Mouse (Mus musculus): ENCODE data around the gene Slc27a1. TPM values are rescaled to one million over a fixed set of nuclear protein-coding genes. Genes with fewer than 3 reads are reported as not detected.

The Slc27a1 gene
- total and polyA plus RNA-seq, 3 experiments, result 0.33 TPM; not detected in 2

- Histone ChIP-seq H3K36me3 (replicated peaks) (peaks cover 58% of the 10 kb centered on the region), H3K4me3 (ENCODE audit: low read depth, low read length) (peak overlapping the region; percentile 94), H3K27me3 (ENCODE audit: insufficient read depth, low read length) (no peaks in the 10 kb centered on the region), H3K4me1 (ENCODE audit: insufficient read depth, low read depth, low read length) (peaks cover 56% of the 10 kb centered on the region), H3K9me3 (replicated peaks) (no peaks in the 10 kb centered on the region)
- no peak for TF ChIP-seq GATA1 (IDR thresholded peaks at IDR 0.05; ENCODE audit: borderline replicate concordance, low read length)
- no peak for TF ChIP-seq GATA2 (IDR thresholded peaks at IDR 0.05; ENCODE audit: borderline replicate concordance, low read depth, low read length)
- no peak for TF ChIP-seq TAL1 (conservative IDR thresholded peaks at IDR 0.05; ENCODE audit: low read depth, low read length)
- no peak for TF ChIP-seq POLR2AphosphoS5 (IDR thresholded peaks at IDR 0.05; ENCODE audit: insufficient replicate concordance, low read depth, low read length)
- no peak for TF ChIP-seq CTCF (IDR thresholded peaks at IDR 0.05; ENCODE audit: low read depth, low read length)
- ATAC-seq (ENCODE audit: extremely low read depth, insufficient number of reproducible peaks, low FRiP score, poor library complexity, severe bottlenecking) (no peak), DNase-seq (ENCODE audit: low spot score) (no peak)
Measured at GRCm38 (mm10) chr8:71591017-71591416, 22.3 kb downstream of the Slc27a1 start.

GRCm38 (mm10) chr8:71591471-71592373, 23.0 kb downstream of the Slc27a1 start, which contains the start of gene Pgls:
TSS of gene Pgls (plus strand) at chr8:71592176.
- peak; percentile 78 for ATAC-seq (ENCODE audit: extremely low read depth, insufficient number of reproducible peaks, low FRiP score, poor library complexity, severe bottlenecking)
- Histone ChIP-seq H3K36me3 (replicated peaks) (peaks cover 65% of the 10 kb centered on the region), H3K9me3 (replicated peaks) (no peaks in the 10 kb centered on the region), H3K4me3 (ENCODE audit: low read depth, low read length) (peak within 1 kb of the TSS; percentile 94), H3K4me1 (ENCODE audit: insufficient read depth, low read depth, low read length) (peaks cover 63% of the 10 kb centered on the region), H3K27me3 (ENCODE audit: insufficient read depth, low read length) (no peaks in the 10 kb centered on the region)
- peak; percentile 96 for DNase-seq (ENCODE audit: low spot score)
- no peak for TF ChIP-seq GATA1 (IDR thresholded peaks at IDR 0.05; ENCODE audit: borderline replicate concordance, low read length)
- TF ChIP-seq TAL1 (conservative IDR thresholded peaks at IDR 0.05; ENCODE audit: low read depth, low read length), result peak; percentile 18; the same call in 1 of the 2 replicates
- no peak for TF ChIP-seq CTCF (IDR thresholded peaks at IDR 0.05; ENCODE audit: low read depth, low read length)
- no peak for TF ChIP-seq POLR2AphosphoS5 (IDR thresholded peaks at IDR 0.05; ENCODE audit: insufficient replicate concordance, low read depth, low read length)
- TF ChIP-seq GATA2 (IDR thresholded peaks at IDR 0.05; ENCODE audit: borderline replicate concordance, low read depth, low read length), result no peak

GRCm38 (mm10) chr8:71592374-71593170, 23.9 kb downstream of the Slc27a1 start:
- no peak for ATAC-seq (ENCODE audit: extremely low read depth, insufficient number of reproducible peaks, low FRiP score, poor library complexity, severe bottlenecking)
- Histone ChIP-seq H3K4me3 (ENCODE audit: low read depth, low read length) (peak overlapping the region; percentile 94), H3K36me3 (replicated peaks) (peaks cover 71% of the 10 kb centered on the region), H3K4me1 (ENCODE audit: insufficient read depth, low read depth, low read length) (peaks cover 72% of the 10 kb centered on the region), H3K9me3 (replicated peaks) (no peaks in the 10 kb centered on the region), H3K27me3 (ENCODE audit: insufficient read depth, low read length) (no peaks in the 10 kb centered on the region)
- TF ChIP-seq GATA2 (IDR thresholded peaks at IDR 0.05; ENCODE audit: borderline replicate concordance, low read depth, low read length), result no peak
- TF ChIP-seq TAL1 (conservative IDR thresholded peaks at IDR 0.05; ENCODE audit: low read depth, low read length), result no peak
- no peak for TF ChIP-seq GATA1 (IDR thresholded peaks at IDR 0.05; ENCODE audit: borderline replicate concordance, low read length)
- TF ChIP-seq CTCF (IDR thresholded peaks at IDR 0.05; ENCODE audit: low read depth, low read length), result no peak
- no peak for TF ChIP-seq POLR2AphosphoS5 (IDR thresholded peaks at IDR 0.05; ENCODE audit: insufficient replicate concordance, low read depth, low read length)
- DNase-seq (ENCODE audit: low spot score), result peak; percentile 76

- H3K27me3 ChIP-seq (ENCODE audit: insufficient read depth, low read length), result no peaks in the 10 kb centered on the region
- TF ChIP-seq CTCF (IDR thresholded peaks at IDR 0.05; ENCODE audit: low read depth, low read length), result no peak
- no peak for TF ChIP-seq GATA2 (IDR thresholded peaks at IDR 0.05; ENCODE audit: borderline replicate concordance, low read depth, low read length)
- TF ChIP-seq TAL1 (conservative IDR thresholded peaks at IDR 0.05; ENCODE audit: low read depth, low read length), result no peak
- TF ChIP-seq GATA1 (IDR thresholded peaks at IDR 0.05; ENCODE audit: borderline replicate concordance, low read length), result no peak
- TF ChIP-seq POLR2AphosphoS5 (IDR thresholded peaks at IDR 0.05; ENCODE audit: insufficient replicate concordance, low read depth, low read length), result no peak
- H3K4me1 ChIP-seq (ENCODE audit: insufficient read depth, low read depth, low read length), result peaks cover 73% of the 10 kb centered on the region
- DNase-seq (ENCODE audit: low spot score) (no peak), ATAC-seq (ENCODE audit: extremely low read depth, insufficient number of reproducible peaks, low FRiP score, poor library complexity, severe bottlenecking) (no peak)
- H3K9me3 ChIP-seq (replicated peaks), result no peaks in the 10 kb centered on the region
- peak overlapping the region; percentile 94; the same call in 1 of the 2 replicates for H3K4me3 ChIP-seq (ENCODE audit: low read depth, low read length)
- H3K36me3 ChIP-seq (replicated peaks), result peaks cover 75% of the 10 kb centered on the region
Measured at GRCm38 (mm10) chr8:71593556-71594323, 25.1 kb downstream of the Slc27a1 start.

GRCm38 (mm10) chr8:71594324-71594722, 25.6 kb downstream of the Slc27a1 start:
- Histone ChIP-seq H3K4me1 (ENCODE audit: insufficient read depth, low read depth, low read length) (peaks cover 73% of the 10 kb centered on the region), H3K36me3 (replicated peaks) (peaks cover 79% of the 10 kb centered on the region), H3K27me3 (ENCODE audit: insufficient read depth, low read length) (no peaks in the 10 kb centered on the region), H3K4me3 (ENCODE audit: low read depth, low read length) (peak overlapping the region; percentile 94; the same call in 1 of the 2 replicates), H3K9me3 (replicated peaks) (no peaks in the 10 kb centered on the region)
- TF ChIP-seq TAL1 (conservative IDR thresholded peaks at IDR 0.05; ENCODE audit: low read depth, low read length), result no peak
- TF ChIP-seq GATA2 (IDR thresholded peaks at IDR 0.05; ENCODE audit: borderline replicate concordance, low read depth, low read length), result no peak
- no peak for TF ChIP-seq POLR2AphosphoS5 (IDR thresholded peaks at IDR 0.05; ENCODE audit: insufficient replicate concordance, low read depth, low read length)
- no peak for TF ChIP-seq CTCF (IDR thresholded peaks at IDR 0.05; ENCODE audit: low read depth, low read length)
- no peak for TF ChIP-seq GATA1 (IDR thresholded peaks at IDR 0.05; ENCODE audit: borderline replicate concordance, low read length)
- ATAC-seq (ENCODE audit: extremely low read depth, insufficient number of reproducible peaks, low FRiP score, poor library complexity, severe bottlenecking), result no peak
- no peak for DNase-seq (ENCODE audit: low spot score)

All from G1E (cell line).